Mouse (Mus musculus): ENCODE results near the gene Actn1. TPM values are rescaled to one million over a fixed set of nuclear protein-coding genes. Genes with fewer than 3 reads are reported as not detected.
"Not testable (repeated sequence)": the region's sequence is repeated elsewhere in the genome, so short reads cannot be mapped to it uniquely, and the experiment has no call there.

The Actn1 gene
- polyA plus RNA-seq, 1 experiment from 2014 or later: 23.7 TPM

DNA sequence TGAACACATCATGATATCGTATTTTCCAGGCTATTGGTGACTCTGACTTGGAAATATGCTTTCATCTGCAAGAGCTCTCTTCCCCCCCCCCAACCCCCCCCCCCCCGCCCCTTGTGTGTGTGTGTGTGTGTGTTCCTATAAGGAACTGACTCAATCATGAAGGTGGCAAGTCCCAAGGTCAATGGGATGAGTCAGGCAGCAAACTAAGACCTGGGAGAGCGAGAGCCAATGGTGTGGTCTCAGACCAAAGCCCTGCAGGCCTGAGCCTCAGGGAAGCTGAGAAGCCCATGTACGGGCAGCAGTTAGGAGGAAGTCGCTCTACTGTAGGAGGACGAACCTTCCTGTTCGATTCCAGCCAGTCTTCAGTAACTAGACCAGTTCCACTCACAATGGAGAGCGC lies 17.3 kb upstream of the Actn1 start:
- Histone ChIP-seq H3K4me2 (replicated peaks) (no peak overlapping the region), H3K27ac (no peak overlapping the region), H3K4me3 (no peak overlapping the region), H3K36me3 (no peaks in the 10 kb centered on the region), H3K4me1 (peaks cover 11% of the 10 kb centered on the region; the same call in 1 of the 2 replicates), H3K9ac (no peak overlapping the region), H3K9me3 (replicated peaks) (no peaks in the 10 kb centered on the region), H3K27me3 (no peaks in the 10 kb centered on the region)
- ATAC-seq (ENCODE audit: low FRiP score): no peak
- 82% methylated on average over 8 of the region's 8 CpGs for WGBS

- Histone ChIP-seq H3K27ac (no peak overlapping the region), H3K9me3 (replicated peaks) (no peaks in the 10 kb centered on the region), H3K36me3 (no peaks in the 10 kb centered on the region), H3K4me2 (replicated peaks) (no peak overlapping the region), H3K9ac (no peak overlapping the region), H3K4me3 (no peak overlapping the region), H3K27me3 (no peaks in the 10 kb centered on the region), H3K4me1 (peaks cover 12% of the 10 kb centered on the region; the same call in 1 of the 2 replicates)
- ATAC-seq (ENCODE audit: low FRiP score): no peak
- WGBS: 88% methylated on average over 5 of the region's 5 CpGs
These were observed 15.1 kb upstream of the Actn1 start for GRCm38 (mm10) chr12:80275187-80275820.

DNA sequence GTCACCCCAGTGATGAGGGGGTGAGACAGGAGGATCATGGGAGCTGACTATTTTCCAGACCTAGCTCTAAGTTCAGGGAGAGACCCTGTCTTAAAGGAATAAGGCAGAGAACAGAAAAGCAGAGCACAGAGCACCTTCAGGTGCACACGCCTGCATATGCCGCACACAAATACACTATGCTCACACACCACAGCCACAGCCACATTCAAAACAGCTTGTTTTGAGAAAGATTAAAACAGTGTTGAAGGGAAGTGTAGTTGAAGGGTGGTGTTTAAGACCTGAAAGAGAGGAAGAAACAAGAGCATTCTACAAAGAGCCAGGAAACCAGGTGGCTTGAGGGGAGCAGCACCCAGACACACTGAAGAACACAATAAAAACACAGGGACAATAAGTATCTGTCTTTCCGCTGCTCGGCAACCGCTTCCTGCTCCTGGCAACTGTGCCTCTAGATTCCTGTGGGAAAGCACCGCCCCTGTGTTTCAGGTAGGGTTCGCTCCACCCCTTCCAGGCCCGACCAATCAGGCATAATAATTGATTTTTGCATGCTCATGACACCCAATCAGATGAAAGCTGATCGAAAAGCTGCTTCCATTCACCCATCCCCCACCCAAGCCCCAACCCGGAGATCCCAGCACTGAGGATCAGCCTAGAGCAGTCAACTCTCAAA lies 13.0 kb upstream of the Actn1 start:
- Histone ChIP-seq H3K4me2 (replicated peaks) (peak overlapping the region; percentile 41), H3K27ac (peak overlapping the region; percentile 60), H3K36me3 (no peaks in the 10 kb centered on the region), H3K9me3 (replicated peaks) (no peaks in the 10 kb centered on the region), H3K9ac (no peak overlapping the region), H3K4me1 (peaks cover 11% of the 10 kb centered on the region; the same call in 1 of the 2 replicates), H3K27me3 (no peaks in the 10 kb centered on the region), H3K4me3 (peak overlapping the region; percentile 5; the same call in 1 of the 2 replicates)
- 15% methylated on average over 10 of the region's 10 CpGs for WGBS
- ATAC-seq (ENCODE audit: low FRiP score): peak; percentile 81

DNA sequence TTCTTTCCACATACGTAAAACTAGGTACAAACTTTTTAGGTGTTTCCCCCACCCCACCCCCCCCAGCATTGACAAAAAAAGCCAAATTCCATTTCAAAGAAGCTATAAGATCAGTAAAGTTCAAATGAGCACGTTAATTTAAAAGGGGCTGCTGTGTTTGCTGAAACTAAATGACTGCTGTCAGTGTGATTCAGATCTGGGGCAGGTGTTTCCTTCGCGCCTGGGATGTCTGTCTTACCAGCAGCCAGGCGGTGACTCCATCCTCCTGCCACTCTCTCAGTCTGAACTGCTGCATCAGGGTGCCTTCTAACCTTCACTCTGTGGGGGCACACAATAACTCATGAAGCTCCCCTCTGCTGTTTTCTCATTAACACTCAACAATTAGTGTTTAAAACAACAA lies 11.6 kb upstream of the Actn1 start:
- Histone ChIP-seq H3K36me3 (no peaks in the 10 kb centered on the region), H3K9me3 (replicated peaks) (no peaks in the 10 kb centered on the region), H3K4me2 (replicated peaks) (no peak overlapping the region), H3K27ac (no peak overlapping the region), H3K4me3 (no peak overlapping the region), H3K27me3 (no peaks in the 10 kb centered on the region), H3K4me1 (peaks cover 11% of the 10 kb centered on the region; the same call in 1 of the 2 replicates), H3K9ac (no peak overlapping the region)
- ATAC-seq (ENCODE audit: low FRiP score): no peak
- 38% methylated on average over 5 of the region's 5 CpGs for WGBS

DNA sequence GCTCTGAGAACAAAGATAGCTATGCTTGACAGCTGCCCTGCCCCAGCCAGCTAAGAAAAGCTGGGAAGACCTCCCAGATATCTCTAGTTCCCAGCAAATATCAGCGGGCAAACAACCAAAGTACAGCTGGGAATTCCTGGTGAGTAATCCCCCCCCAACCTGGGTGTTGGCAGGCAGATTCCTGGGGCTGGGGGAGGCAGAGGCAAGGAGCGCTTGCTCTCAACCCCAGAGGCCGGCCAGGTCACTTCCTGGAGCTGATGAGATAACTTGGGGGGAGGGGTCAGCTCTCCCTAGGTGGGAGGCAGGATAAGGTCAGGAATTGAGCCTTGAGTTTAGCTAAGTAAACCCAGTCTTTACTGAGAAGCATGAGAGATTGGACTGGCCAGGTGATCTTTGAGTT lies 10.8 kb upstream of the Actn1 start:
- Histone ChIP-seq H3K9ac (no peak overlapping the region), H3K4me1 (peaks cover 11% of the 10 kb centered on the region; the same call in 1 of the 2 replicates), H3K4me3 (no peak overlapping the region), H3K27me3 (no peaks in the 10 kb centered on the region), H3K27ac (no peak overlapping the region), H3K4me2 (replicated peaks) (no peak overlapping the region), H3K9me3 (replicated peaks) (no peaks in the 10 kb centered on the region), H3K36me3 (no peaks in the 10 kb centered on the region)
- 16% methylated on average over 3 of the region's 3 CpGs for WGBS
- no peak for ATAC-seq (ENCODE audit: low FRiP score)

GRCm38 (mm10) chr12:80269303-80269702 lies 9.1 kb upstream of the Actn1 start:
- Histone ChIP-seq H3K27ac (no peak overlapping the region), H3K4me3 (no peak overlapping the region), H3K27me3 (no peaks in the 10 kb centered on the region), H3K4me1 (peaks cover 11% of the 10 kb centered on the region; the same call in 1 of the 2 replicates), H3K9ac (no peak overlapping the region), H3K4me2 (replicated peaks) (no peak overlapping the region), H3K36me3 (no peaks in the 10 kb centered on the region), H3K9me3 (replicated peaks) (no peaks in the 10 kb centered on the region)
- no peak for ATAC-seq (ENCODE audit: low FRiP score)
- 86% methylated on average over 2 of the region's 2 CpGs for WGBS

DNA sequence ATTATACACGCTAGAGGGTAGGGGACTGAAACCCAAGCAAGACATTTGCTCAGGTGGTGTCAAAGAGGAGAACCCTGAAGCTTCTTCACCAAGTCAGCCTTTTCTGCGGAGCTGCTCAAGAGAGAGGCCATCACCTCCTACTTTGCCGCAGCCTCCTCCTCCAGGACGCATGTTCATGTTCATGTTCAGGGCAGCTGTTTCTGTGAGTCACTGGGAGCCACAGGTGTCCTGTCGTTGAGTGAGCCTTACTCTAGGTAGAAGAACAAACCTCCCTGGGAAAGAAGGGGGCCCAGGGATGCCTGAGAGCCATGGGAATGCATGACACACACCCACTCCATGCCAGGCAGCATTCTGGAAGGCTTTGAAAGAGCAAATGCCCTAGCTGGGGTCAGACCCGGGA lies 7.8 kb upstream of the Actn1 start:
- WGBS: 85% methylated on average over 6 of the region's 6 CpGs
- Histone ChIP-seq H3K9ac (no peak overlapping the region), H3K4me2 (replicated peaks) (no peak overlapping the region), H3K4me1 (peaks cover 6% of the 10 kb centered on the region; the same call in 1 of the 2 replicates), H3K4me3 (no peak overlapping the region), H3K27ac (no peak overlapping the region), H3K9me3 (replicated peaks) (no peaks in the 10 kb centered on the region), H3K36me3 (no peaks in the 10 kb centered on the region), H3K27me3 (no peaks in the 10 kb centered on the region)
- ATAC-seq (ENCODE audit: low FRiP score): no peak

GRCm38 (mm10) chr12:80264388-80264787 lies 4.2 kb upstream of the Actn1 start:
- not testable (repeated sequence) for H3K4me2 ChIP-seq (replicated peaks); H3K4me3 ChIP-seq; H3K9ac ChIP-seq; H3K27ac ChIP-seq; H3K9me3 ChIP-seq (replicated peaks); ATAC-seq (ENCODE audit: low FRiP score); H3K27me3 ChIP-seq; H3K4me1 ChIP-seq; H3K36me3 ChIP-seq
- WGBS: 91% methylated on average over 7 of the region's 7 CpGs

- ATAC-seq (ENCODE audit: low FRiP score): no peak; the same call in 1 of the 2 replicates
- Histone ChIP-seq H3K27me3 (0 out of 2 replicates have a peak, but pooled peaks cover 2% of the 10 kb centered on the region), H3K4me2 (replicated peaks) (peak overlapping the region; percentile 92), H3K9ac (peak overlapping the region; percentile 82), H3K27ac (peak overlapping the region; percentile 89), H3K4me1 (peaks cover 12% of the 10 kb centered on the region), H3K36me3 (no peaks in the 10 kb centered on the region), H3K4me3 (peak overlapping the region; percentile 83), H3K9me3 (replicated peaks) (no peaks in the 10 kb centered on the region)
- WGBS: 12% methylated on average over 25 of the region's 25 CpGs
These were observed 849 bp upstream of the Actn1 start for GRCm38 (mm10) chr12:80260744-80261695.

DNA sequence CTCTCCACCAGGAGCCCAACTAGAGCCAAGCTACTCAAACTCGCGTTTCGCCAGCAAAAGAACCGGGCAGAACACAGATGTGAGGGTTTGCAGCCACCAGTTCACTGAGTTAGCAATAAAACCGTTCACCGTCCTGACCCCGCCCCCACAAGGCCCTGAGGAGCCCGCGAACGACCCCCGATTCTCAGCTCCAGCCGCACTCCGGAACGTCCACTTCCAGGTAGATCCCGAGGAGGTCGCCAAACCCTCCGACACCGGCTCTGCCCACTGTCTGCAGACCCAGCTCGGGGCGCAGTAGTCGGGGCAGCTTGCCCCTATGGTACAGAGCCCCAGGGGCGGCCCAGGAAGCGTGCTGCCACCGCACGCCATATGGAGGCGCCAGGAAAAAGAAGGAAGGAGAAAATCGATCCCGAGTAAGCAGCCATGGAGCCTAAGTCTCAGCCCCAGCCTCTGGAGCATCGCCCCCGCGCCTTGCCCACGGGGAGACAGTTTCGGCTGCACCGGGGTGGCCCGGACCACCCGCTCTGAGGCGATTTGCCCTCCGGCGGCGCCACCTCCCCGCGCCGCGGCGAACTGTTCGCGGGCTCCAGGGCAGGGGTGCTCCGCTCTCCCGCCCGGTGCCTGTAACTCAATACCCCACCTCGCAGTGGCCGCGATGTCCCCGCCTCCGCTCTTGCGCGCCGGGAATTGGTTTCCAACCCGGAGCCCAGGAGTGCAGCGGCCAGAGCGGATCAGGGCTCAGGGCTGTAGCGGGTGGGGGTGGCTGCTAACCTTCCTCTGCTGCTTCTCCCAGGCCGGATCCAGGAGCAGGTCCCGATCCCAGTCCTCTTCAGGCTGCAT lies 735 bp downstream of the Actn1 start:
- no peaks in the 10 kb centered on the region for H3K36me3 ChIP-seq
- H3K27me3 ChIP-seq: 0 out of 2 replicates have a peak, but pooled peaks cover 2% of the 10 kb centered on the region
- no peaks in the 10 kb centered on the region for H3K9me3 ChIP-seq (replicated peaks)
- under 1% methylated on average over 64 of the region's 64 CpGs for WGBS
- H3K4me3 ChIP-seq: peak overlapping the region; percentile 83
- H3K4me1 ChIP-seq: peaks cover 12% of the 10 kb centered on the region
- H3K4me2 ChIP-seq (replicated peaks): peak overlapping the region; percentile 92
- peak; percentile 82 for ATAC-seq (ENCODE audit: low FRiP score)
- peak overlapping the region; percentile 82 for H3K9ac ChIP-seq
- H3K27ac ChIP-seq: peak overlapping the region; percentile 89

DNA sequence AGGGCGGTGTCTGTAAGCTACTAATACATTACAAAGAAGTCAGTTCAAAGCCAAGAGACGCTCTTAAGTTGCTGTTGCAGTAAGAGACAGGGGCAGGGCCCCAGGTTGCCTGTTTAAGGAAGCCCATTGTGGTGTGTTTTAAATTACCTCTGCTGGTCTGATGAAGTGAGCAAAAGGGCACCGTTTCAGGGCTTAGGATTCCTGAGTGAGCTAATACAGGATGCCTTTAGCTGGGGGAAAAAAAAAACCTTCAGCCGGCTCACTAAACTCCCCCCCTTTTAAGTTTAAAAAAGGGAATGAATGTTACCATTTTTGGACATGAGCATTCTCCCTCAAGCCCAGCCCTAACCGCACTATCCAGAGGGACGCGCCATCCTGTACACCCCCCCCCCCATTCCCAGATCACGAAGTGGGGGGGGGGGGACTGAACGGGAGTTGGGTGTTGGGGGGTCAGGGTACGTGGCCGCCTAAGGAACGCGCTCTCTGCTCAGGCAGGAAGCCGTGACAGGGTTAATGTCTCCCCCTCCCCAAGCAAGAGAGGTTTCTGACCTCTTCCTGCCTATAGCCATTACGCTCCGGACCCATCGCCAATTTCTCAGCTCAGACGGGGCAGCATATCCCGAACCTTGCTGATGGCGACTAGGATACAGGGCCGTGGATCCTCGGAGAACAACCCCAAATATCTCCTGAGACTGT lies 1.5 kb downstream of the Actn1 start:
- Histone ChIP-seq H3K9me3 (replicated peaks) (no peaks in the 10 kb centered on the region), H3K4me2 (replicated peaks) (peak overlapping the region; percentile 92), H3K4me3 (peak overlapping the region; percentile 83), H3K27ac (peak overlapping the region; percentile 89), H3K4me1 (peaks cover 12% of the 10 kb centered on the region), H3K27me3 (0 out of 2 replicates have a peak, but pooled peaks cover 2% of the 10 kb centered on the region), H3K36me3 (no peaks in the 10 kb centered on the region), H3K9ac (peak overlapping the region; percentile 82)
- 2% methylated on average over 22 of the region's 22 CpGs for WGBS
- ATAC-seq (ENCODE audit: low FRiP score): no peak
